Mouse (Mus musculus) liver, embryonic 12.5 days (tissue): ENCODE results near the gene Nek3. TPM values are rescaled to one million over a fixed set of nuclear protein-coding genes. Genes with fewer than 3 reads are reported as not detected.

ENCODE experiments used
- ATAC-seq: fragments of 200-750 bp; cut with Nextera tagmentation; 2 replicates; pipeline ENCODE4 v1.8.0; 2017; ENCODE audit warnings: moderate number of reproducible peaks, mild to moderate bottlenecking, moderate library complexity
- H3K27ac ChIP-seq: fragments of 300-500 bp; sonication (generic); 2 replicates; pipeline ENCODE4 v1.5.1; 2016; ENCODE audit warnings: mild to moderate bottlenecking
- H3K27me3 ChIP-seq: fragments of 300-500 bp; sonication (generic); replicated peaks from 2 replicates; pipeline ENCODE4 v1.6.1; 2016; ENCODE audit warnings: mild to moderate bottlenecking, moderate library complexity
- H3K36me3 ChIP-seq: fragments of 300-500 bp; sonication (generic); 2 replicates; pipeline ENCODE4 v1.6.1; 2016; ENCODE audit warnings: mild to moderate bottlenecking, moderate library complexity
- H3K4me1 ChIP-seq: fragments of 300-500 bp; sonication (generic); 2 replicates; pipeline ENCODE4 v1.6.1; 2016
- H3K4me2 ChIP-seq: fragments of 300-500 bp; sonication (generic); 2 replicates; pipeline ENCODE4 v1.6.1; 2016; ENCODE audit warnings: mild to moderate bottlenecking, moderate library complexity
- H3K4me3 ChIP-seq: fragments of 300-500 bp; sonication (generic); 2 replicates; pipeline ENCODE4 v1.5.1; 2016; ENCODE audit warnings: mild to moderate bottlenecking, moderate library complexity
- H3K9ac ChIP-seq: fragments of 300-500 bp; sonication (generic); 2 replicates; pipeline ENCODE4 v1.6.1; 2016; ENCODE audit warnings: mild to moderate bottlenecking, moderate library complexity
- H3K9me3 ChIP-seq: fragments of 300-500 bp; sonication (generic); replicated peaks from 2 replicates; pipeline ENCODE4 v1.6.1; 2016; ENCODE audit warnings: mild to moderate bottlenecking, moderate library complexity
- WGBS: fragments of 180-500 bp; shearing (Covaris S2); methylation state at CpG from one replicate; pipeline ENCODE4 v1.1.7; 2016; ENCODE audit not compliant: insufficient replicate concordance; 5-methylcytosine and 5-hydroxymethylcytosine counted together
- polyA plus RNA-seq: library from polyadenylated mRNA; unstranded; fragments of >200 nt; fragmentation: Nextera tagmentation; extraction: Ambion mirVana; gene quantifications from 2 replicates; pipeline ENCODE4 v1.2.1, GENCODE M21; 2016

Nek3 gene
- polyA plus RNA-seq, 1 experiment from 2014 or later: 2.3 TPM

GRCm38 (mm10) chr8:22169167-22169566 is 2.9 kb upstream of the Nek3 start:
- no peaks in the 10 kb centered on the region for H3K9me3 ChIP-seq
- H3K27ac ChIP-seq: no peak overlapping the region
- H3K9ac ChIP-seq: no peak overlapping the region
- peaks cover 63% of the 10 kb centered on the region for H3K36me3 ChIP-seq
- peaks cover 19% of the 10 kb centered on the region for H3K4me1 ChIP-seq
- ATAC-seq: no peak
- H3K4me3 ChIP-seq: no peak overlapping the region
- H3K27me3 ChIP-seq: no peaks in the 10 kb centered on the region
- 88% methylated on average over 5 of the region's 5 CpGs for WGBS
- no peak overlapping the region for H3K4me2 ChIP-seq

DNA sequence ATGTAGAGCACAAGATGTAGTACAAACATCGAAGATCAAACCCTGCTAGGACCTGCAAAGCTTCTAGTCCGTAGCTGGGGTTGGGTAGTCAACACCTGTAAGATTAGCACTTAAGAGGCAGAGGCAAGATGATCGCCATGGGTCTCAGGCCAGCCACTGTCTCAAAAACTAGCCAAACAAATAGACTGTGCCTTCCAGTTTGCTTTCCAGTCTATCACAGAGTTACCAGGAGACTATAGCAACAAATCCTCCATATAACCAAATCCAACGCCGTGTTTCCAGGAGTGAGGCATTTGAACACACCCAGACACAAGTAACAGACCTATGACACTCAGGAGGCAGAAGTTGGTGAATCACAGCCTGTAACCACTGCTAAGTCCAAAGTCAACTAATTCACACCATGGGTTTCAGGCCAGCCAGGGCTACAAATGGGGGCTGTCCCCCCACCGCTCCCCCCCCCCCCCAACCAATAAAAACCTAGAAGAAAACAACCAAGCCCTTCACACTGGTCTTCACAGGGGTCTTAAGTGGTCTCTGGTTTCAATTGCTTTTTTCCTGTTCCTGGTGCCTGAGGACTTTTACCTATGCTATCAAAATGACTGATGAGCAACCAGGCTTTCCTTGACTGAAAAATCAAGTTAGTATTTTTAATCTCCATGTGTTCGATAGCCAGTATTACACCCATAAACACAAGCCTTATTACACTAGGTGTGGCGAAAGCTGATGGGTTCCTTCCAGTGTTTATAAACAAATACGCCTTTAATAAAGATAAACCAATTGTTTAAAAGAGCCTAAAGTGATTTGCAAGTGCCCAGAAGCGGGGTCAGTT is 770 bp downstream of the Nek3 start:
- ATAC-seq: peak; percentile 40
- peaks cover 19% of the 10 kb centered on the region for H3K4me1 ChIP-seq

GRCm38 (mm10) chr8:22164431-22164830 is 1.8 kb downstream of the Nek3 start:
- Histone ChIP-seq H3K27ac (no peak overlapping the region), H3K4me1 (peaks cover 19% of the 10 kb centered on the region), H3K4me2 (no peak overlapping the region), H3K9ac (no peak overlapping the region), H3K36me3 (peaks cover 32% of the 10 kb centered on the region), H3K9me3 (no peaks in the 10 kb centered on the region), H3K4me3 (no peak overlapping the region), H3K27me3 (no peaks in the 10 kb centered on the region)
- ATAC-seq: no peak
- 81% methylated on average over 10 of the region's 10 CpGs for WGBS

More for the DNA sequence above, 770 bp downstream of the Nek3 start:
- Histone ChIP-seq H3K36me3 (peaks cover 35% of the 10 kb centered on the region), H3K9me3 (no peaks in the 10 kb centered on the region), H3K4me2 (peak overlapping the region; percentile 78), H3K4me3 (peak overlapping the region; percentile 64), H3K9ac (peak overlapping the region; percentile 67), H3K27ac (peak overlapping the region; percentile 76), H3K27me3 (no peaks in the 10 kb centered on the region)
- 49% methylated on average over 10 of the region's 10 CpGs for WGBS

- Histone ChIP-seq H3K9me3 (no peaks in the 10 kb centered on the region), H3K27me3 (no peaks in the 10 kb centered on the region), H3K4me2 (no peak overlapping the region), H3K4me3 (no peak overlapping the region), H3K36me3 (peaks cover 12% of the 10 kb centered on the region), H3K27ac (no peak overlapping the region), H3K9ac (no peak overlapping the region), H3K4me1 (peaks cover 17% of the 10 kb centered on the region)
- ATAC-seq: no peak
- WGBS: 79% methylated on average over 8 of the region's 8 CpGs
Measured at GRCm38 (mm10) chr8:22162206-22162605, 4.0 kb downstream of the Nek3 start.

DNA sequence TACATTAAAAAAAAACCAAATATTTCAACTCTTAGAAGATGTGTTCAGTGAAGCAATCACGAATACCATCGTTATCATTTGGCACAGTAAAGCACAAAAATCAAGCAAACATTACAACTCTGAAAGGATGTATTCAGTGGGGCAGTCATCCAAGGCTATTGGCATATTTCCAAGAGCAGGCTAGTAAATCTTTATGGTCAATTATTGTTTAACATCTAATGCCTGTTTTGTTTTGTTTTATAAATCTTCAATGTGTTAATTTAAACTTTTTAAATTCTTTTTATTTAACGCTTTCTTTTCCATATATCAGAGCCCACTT is 15.9 kb downstream of the Nek3 start:
- WGBS: 74% methylated on average over 3 of the region's 3 CpGs
- Histone ChIP-seq H3K9me3 (no peaks in the 10 kb centered on the region), H3K4me1 (no peaks in the 10 kb centered on the region), H3K27ac (no peak overlapping the region), H3K9ac (no peak overlapping the region), H3K4me2 (no peak overlapping the region), H3K4me3 (no peak overlapping the region), H3K27me3 (no peaks in the 10 kb centered on the region), H3K36me3 (0 out of 2 replicates have a peak, but pooled peaks cover 3% of the 10 kb centered on the region)
- no peak for ATAC-seq

DNA sequence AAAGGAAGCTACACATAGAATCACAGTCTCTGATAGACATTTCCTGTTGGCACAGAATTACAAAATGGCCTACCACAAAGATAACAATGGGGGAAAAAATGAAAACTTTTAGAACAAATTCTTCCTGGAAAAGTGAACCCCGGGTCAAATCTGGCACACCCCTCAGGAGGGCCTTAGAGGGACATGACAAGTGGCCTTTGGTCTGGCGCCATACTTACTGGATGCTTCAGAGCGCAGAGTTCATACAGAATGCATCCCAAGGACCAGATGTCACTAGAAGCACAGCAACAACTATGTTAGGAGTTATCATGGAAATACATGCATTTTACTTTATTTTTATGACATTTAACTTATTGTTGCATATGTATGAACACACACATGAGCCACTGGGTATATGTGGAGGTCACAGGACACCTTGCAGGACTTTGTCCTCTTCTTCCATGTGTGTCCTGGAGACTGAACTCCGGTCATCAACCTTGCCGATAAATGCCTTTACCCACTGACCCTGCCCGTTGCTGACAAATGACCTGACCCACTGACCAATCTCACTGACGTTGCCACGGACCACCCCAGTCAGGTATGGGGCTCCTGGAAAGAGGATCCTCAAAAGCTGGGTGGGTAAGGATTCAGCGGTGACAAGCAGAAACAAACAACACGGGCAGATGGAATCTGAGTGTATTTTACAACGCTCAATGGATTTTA is 16.4 kb downstream of the Nek3 start:
- Histone ChIP-seq H3K36me3 (0 out of 2 replicates have a peak, but pooled peaks cover 3% of the 10 kb centered on the region), H3K4me3 (no peak overlapping the region), H3K27me3 (no peaks in the 10 kb centered on the region), H3K27ac (no peak overlapping the region), H3K4me2 (no peak overlapping the region), H3K4me1 (peaks cover 1% of the 10 kb centered on the region; the same call in 1 of the 2 replicates), H3K9me3 (no peaks in the 10 kb centered on the region), H3K9ac (no peak overlapping the region)
- WGBS: 83% methylated on average over 11 of the region's 11 CpGs
- no peak for ATAC-seq

GRCm38 (mm10) chr8:22148367-22148740 is 17.9 kb downstream of the Nek3 start:
- ATAC-seq: no peak
- Histone ChIP-seq H3K36me3 (no peaks in the 10 kb centered on the region), H3K4me3 (no peak overlapping the region), H3K4me1 (peaks cover 16% of the 10 kb centered on the region), H3K27ac (no peak overlapping the region), H3K4me2 (no peak overlapping the region), H3K9ac (no peak overlapping the region), H3K27me3 (no peaks in the 10 kb centered on the region), H3K9me3 (no peaks in the 10 kb centered on the region)
- WGBS: 82% methylated on average over 7 of the region's 7 CpGs

DNA sequence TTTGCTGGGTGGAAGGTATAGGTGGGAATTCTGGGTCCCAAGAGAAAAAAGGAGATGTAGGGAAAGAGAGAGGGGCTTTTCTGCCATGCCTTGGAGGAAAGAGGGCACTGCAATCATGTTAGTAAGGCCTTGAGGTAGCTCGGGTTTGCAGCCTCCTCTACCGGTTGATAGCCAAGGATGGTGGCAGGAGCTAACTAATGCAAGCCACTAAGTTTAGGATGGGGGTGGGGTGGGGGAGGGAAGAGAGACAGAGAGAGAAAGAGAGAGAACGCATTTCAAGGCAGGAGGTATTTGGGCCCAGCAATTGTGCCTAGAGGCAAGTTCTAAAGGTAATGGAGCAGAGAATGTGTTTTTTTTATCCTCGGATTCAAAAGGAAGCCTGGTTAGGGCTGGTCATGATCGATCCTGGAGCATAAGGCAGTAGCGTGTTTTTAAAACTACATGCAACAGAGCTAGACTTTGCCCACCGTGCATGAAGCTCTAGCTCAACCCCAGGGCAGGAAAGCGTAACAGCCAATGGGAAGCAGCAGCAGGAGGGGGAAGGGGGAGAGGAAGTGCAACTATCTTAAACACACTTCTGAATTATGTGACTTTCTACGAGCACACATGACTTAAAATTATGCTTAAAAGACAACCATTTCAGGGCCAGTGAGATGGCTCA is 18.4 kb downstream of the Nek3 start:
- Histone ChIP-seq H3K9ac (no peak overlapping the region), H3K9me3 (no peaks in the 10 kb centered on the region), H3K4me1 (peaks cover 18% of the 10 kb centered on the region), H3K27me3 (no peaks in the 10 kb centered on the region), H3K4me2 (no peak overlapping the region), H3K36me3 (no peaks in the 10 kb centered on the region), H3K27ac (no peak overlapping the region), H3K4me3 (no peak overlapping the region)
- 71% methylated on average over 9 of the region's 9 CpGs for WGBS
- no peak for ATAC-seq

DNA sequence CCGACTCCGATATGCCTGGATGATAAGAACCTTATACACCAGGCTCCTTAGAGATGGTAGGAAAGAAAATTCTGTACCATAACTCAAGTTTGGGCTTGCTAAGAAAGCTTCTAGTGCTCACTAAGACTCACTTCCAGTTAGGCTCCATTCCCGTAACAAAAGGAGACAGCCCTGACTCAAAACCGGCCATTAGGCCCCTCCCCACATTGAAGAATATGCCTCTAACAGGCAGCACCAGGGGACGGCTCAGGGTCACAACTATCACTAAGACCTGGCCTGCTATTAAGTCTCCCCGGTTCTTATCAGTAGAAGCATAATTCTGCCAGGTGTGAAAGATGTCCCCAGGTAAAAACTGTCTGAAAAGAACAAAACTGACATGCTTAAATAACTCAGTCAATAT is 20.4 kb downstream of the Nek3 start:
- Histone ChIP-seq H3K4me2 (no peak overlapping the region), H3K27me3 (no peaks in the 10 kb centered on the region), H3K36me3 (no peaks in the 10 kb centered on the region), H3K9me3 (no peaks in the 10 kb centered on the region), H3K4me1 (peaks cover 18% of the 10 kb centered on the region), H3K27ac (no peak overlapping the region), H3K4me3 (no peak overlapping the region), H3K9ac (no peak overlapping the region)
- 72% methylated on average over 6 of the region's 6 CpGs for WGBS
- no peak for ATAC-seq

DNA sequence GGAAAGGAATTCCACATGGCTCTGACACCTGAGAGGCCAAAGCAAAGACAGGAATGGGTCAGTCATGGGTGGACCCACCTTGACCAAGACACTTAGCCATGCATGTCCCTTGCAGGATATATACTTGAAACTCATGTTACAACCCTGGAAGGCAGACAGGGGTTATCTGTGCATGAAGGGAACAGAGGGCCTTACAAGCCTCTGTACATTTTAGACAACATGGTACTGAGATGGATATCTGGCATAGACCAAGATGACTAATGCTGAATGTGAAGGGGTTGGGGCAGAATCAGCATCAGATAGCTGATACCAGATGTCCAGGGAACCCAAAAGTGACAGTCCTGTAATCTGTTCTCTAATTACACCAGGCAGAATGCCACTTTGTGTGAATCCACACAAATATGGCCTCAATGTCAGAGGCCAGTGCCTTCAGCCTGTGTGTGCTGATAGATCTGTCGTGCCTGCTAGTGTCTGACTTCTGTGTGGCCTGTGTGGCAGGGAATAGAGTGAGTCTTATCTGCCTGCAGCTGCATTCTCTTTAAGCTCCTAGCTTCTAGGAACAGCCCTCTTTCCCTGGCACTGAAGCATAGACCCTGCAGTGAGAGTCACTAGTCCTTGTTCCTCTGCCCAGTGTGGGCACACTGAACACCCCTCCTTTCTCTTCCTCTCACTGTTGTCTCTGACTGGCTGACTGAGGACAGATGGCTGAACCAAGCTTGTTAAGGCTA is 22.3 kb downstream of the Nek3 start:
- H3K27ac ChIP-seq: peak overlapping the region; percentile 66
- peak; percentile 90 for ATAC-seq
- H3K4me1 ChIP-seq: peaks cover 18% of the 10 kb centered on the region
- no peaks in the 10 kb centered on the region for H3K9me3 ChIP-seq
- H3K4me3 ChIP-seq: no peak overlapping the region
- no peak overlapping the region for H3K9ac ChIP-seq
- H3K4me2 ChIP-seq: no peak overlapping the region
- no peaks in the 10 kb centered on the region for H3K36me3 ChIP-seq
- no peaks in the 10 kb centered on the region for H3K27me3 ChIP-seq
- WGBS: 28% methylated on average over 1 of the region's 1 CpGs

- Histone ChIP-seq H3K27ac (no peak overlapping the region), H3K4me3 (no peak overlapping the region), H3K9me3 (no peaks in the 10 kb centered on the region), H3K27me3 (no peaks in the 10 kb centered on the region), H3K9ac (no peak overlapping the region), H3K4me2 (no peak overlapping the region), H3K36me3 (no peaks in the 10 kb centered on the region), H3K4me1 (peaks cover 18% of the 10 kb centered on the region)
- 78% methylated on average over 4 of the region's 4 CpGs for WGBS
- ATAC-seq: no peak
Measured at GRCm38 (mm10) chr8:22142592-22142991, 23.6 kb downstream of the Nek3 start.
